Mouse (Mus musculus) liver, embryonic 13.5 days (tissue): ENCODE measurements at regions not wholly inside any gene's neighbourhood (a gene's known extent, or its start where the extent isn't known, plus 50 kb on each side); places are given as distances from the start of the nearest gene placed in this dataset.
"Not testable (repeated sequence)": the region's sequence is repeated elsewhere in the genome, so short reads cannot be mapped to it uniquely, and the experiment has no call there.

Experiments
- ATAC-seq: fragments of 200-750 bp; cut with Nextera tagmentation; 2 replicates; pipeline ENCODE4 v1.8.0; 2017; ENCODE audit warnings: low read depth, mild to moderate bottlenecking, moderate number of reproducible peaks, moderate library complexity
- DNase-seq: peaks from one replicate; pipeline ENCODE4 v3.0.0; 2022
- H3K27ac ChIP-seq: fragments of 300-500 bp; sonication (generic); 2 replicates; pipeline ENCODE4 v1.5.1; 2015; ENCODE audit warnings: moderate library complexity, mild to moderate bottlenecking, inconsistent platforms
- H3K27me3 ChIP-seq: fragments of 300-500 bp; sonication (generic); 2 replicates; pipeline ENCODE4 v1.6.1; 2015; ENCODE audit warnings: mild to moderate bottlenecking, inconsistent platforms
- H3K36me3 ChIP-seq: fragments of 300-500 bp; sonication (generic); 2 replicates; pipeline ENCODE4 v1.6.1; 2015; ENCODE audit warnings: mild to moderate bottlenecking, inconsistent platforms
- H3K4me1 ChIP-seq: fragments of 300-500 bp; sonication (generic); replicated peaks from 2 replicates; pipeline ENCODE4 v1.6.1; 2015; ENCODE audit warnings: inconsistent platforms
- H3K4me2 ChIP-seq: fragments of 300-500 bp; sonication (generic); 2 replicates; pipeline ENCODE4 v1.6.1; 2015; ENCODE audit warnings: inconsistent platforms, mild to moderate bottlenecking, moderate library complexity
- H3K4me3 ChIP-seq: fragments of 300-500 bp; sonication (generic); replicated peaks from 2 replicates; pipeline ENCODE4 v1.5.1; 2015; ENCODE audit warnings: mild to moderate bottlenecking, inconsistent platforms
- H3K9ac ChIP-seq: fragments of 300-500 bp; sonication (generic); 2 replicates; pipeline ENCODE4 v1.6.1; 2015; ENCODE audit warnings: mild to moderate bottlenecking, inconsistent platforms
- H3K9me3 ChIP-seq: fragments of 300-500 bp; sonication (generic); replicated peaks from 2 replicates; pipeline ENCODE4 v1.6.1; 2016; ENCODE audit warnings: inconsistent platforms
- WGBS: fragments of 180-500 bp; shearing (Covaris S2); methylation state at CpG from one replicate; pipeline ENCODE4 v1.1.7; 2015; ENCODE audit not compliant: insufficient replicate concordance; 5-methylcytosine and 5-hydroxymethylcytosine counted together

- Histone ChIP-seq H3K4me1 (no peaks in the 10 kb centered on the region), H3K4me2 (no peak overlapping the region), H3K27ac (no peak overlapping the region), H3K9ac (no peak overlapping the region), H3K4me3 (no peak overlapping the region), H3K27me3 (no peaks in the 10 kb centered on the region), H3K36me3 (no peaks in the 10 kb centered on the region), H3K9me3 (no peaks in the 10 kb centered on the region)
- 50% methylated on average over 7 of the region's 7 CpGs for WGBS
- no peak for DNase-seq
- ATAC-seq: no peak
Observed at GRCm38 (mm10) chr16:76958597-76959392, 54.7 kb upstream of the Usp25 start.

GRCm38 (mm10) chr16:76957491-76957890 is 56.0 kb upstream of the Usp25 start:
- Histone ChIP-seq H3K27ac (no peak overlapping the region), H3K4me2 (no peak overlapping the region), H3K9me3 (no peaks in the 10 kb centered on the region), H3K9ac (no peak overlapping the region), H3K36me3 (no peaks in the 10 kb centered on the region), H3K27me3 (no peaks in the 10 kb centered on the region), H3K4me1 (no peaks in the 10 kb centered on the region), H3K4me3 (no peak overlapping the region)
- DNase-seq: no peak
- 63% methylated on average over 3 of the region's 3 CpGs for WGBS
- no peak for ATAC-seq

GRCm38 (mm10) chr16:76957090-76957489 is 56.4 kb upstream of the Usp25 start:
- ATAC-seq (no peak), DNase-seq (no peak)
- H3K4me2 ChIP-seq: no peak overlapping the region
- H3K27me3 ChIP-seq: no peaks in the 10 kb centered on the region
- 69% methylated on average over 7 of the region's 7 CpGs for WGBS
- H3K9me3 ChIP-seq: no peaks in the 10 kb centered on the region
- no peak overlapping the region for H3K27ac ChIP-seq
- H3K4me3 ChIP-seq: no peak overlapping the region
- H3K9ac ChIP-seq: no peak overlapping the region
- H3K36me3 ChIP-seq: no peaks in the 10 kb centered on the region
- no peaks in the 10 kb centered on the region for H3K4me1 ChIP-seq

- no peak overlapping the region for H3K9ac ChIP-seq
- H3K4me3 ChIP-seq: no peak overlapping the region
- 70% methylated on average over 10 of the region's 10 CpGs for WGBS
- no peak overlapping the region for H3K4me2 ChIP-seq
- H3K4me1 ChIP-seq: no peaks in the 10 kb centered on the region
- no peaks in the 10 kb centered on the region for H3K27me3 ChIP-seq
- H3K9me3 ChIP-seq: no peaks in the 10 kb centered on the region
- no peak for ATAC-seq
- DNase-seq: no peak
- H3K27ac ChIP-seq: no peak overlapping the region
- H3K36me3 ChIP-seq: no peaks in the 10 kb centered on the region
Observed at GRCm38 (mm10) chr16:76950836-76951486, 62.5 kb upstream of the Usp25 start.

GRCm38 (mm10) chr16:76947011-76947410 is 66.5 kb upstream of the Usp25 start:
- 62% methylated on average over 5 of the region's 5 CpGs for WGBS
- no peak for ATAC-seq
- DNase-seq: no peak
- Histone ChIP-seq H3K4me1 (no peaks in the 10 kb centered on the region), H3K4me3 (no peak overlapping the region), H3K9me3 (no peaks in the 10 kb centered on the region), H3K9ac (no peak overlapping the region), H3K4me2 (no peak overlapping the region), H3K27ac (no peak overlapping the region), H3K36me3 (no peaks in the 10 kb centered on the region), H3K27me3 (no peaks in the 10 kb centered on the region)

GRCm38 (mm10) chr16:76938128-76938527 is 75.4 kb upstream of the Usp25 start:
- no peak for ATAC-seq
- Histone ChIP-seq H3K27me3 (no peaks in the 10 kb centered on the region), H3K4me2 (no peak overlapping the region), H3K9ac (no peak overlapping the region), H3K4me1 (no peaks in the 10 kb centered on the region), H3K36me3 (no peaks in the 10 kb centered on the region), H3K4me3 (no peak overlapping the region), H3K9me3 (no peaks in the 10 kb centered on the region), H3K27ac (no peak overlapping the region)
- DNase-seq: no peak
- 66% methylated on average over 2 of the region's 2 CpGs for WGBS

- Histone ChIP-seq H3K4me1 (no peaks in the 10 kb centered on the region), H3K4me3 (no peak overlapping the region), H3K9ac (no peak overlapping the region), H3K36me3 (no peaks in the 10 kb centered on the region), H3K4me2 (no peak overlapping the region), H3K9me3 (no peaks in the 10 kb centered on the region), H3K27me3 (no peaks in the 10 kb centered on the region), H3K27ac (no peak overlapping the region)
- WGBS: 71% methylated on average over 6 of the region's 6 CpGs
- ATAC-seq (no peak), DNase-seq (no peak)
Observed at GRCm38 (mm10) chr16:76927901-76928300, 85.6 kb upstream of the Usp25 start.

GRCm38 (mm10) chr16:76920137-76920536 is 93.4 kb upstream of the Usp25 start:
- 77% methylated on average over 11 of the region's 11 CpGs for WGBS
- H3K4me3 ChIP-seq, H3K4me2 ChIP-seq, H3K9me3 ChIP-seq, H3K27ac ChIP-seq, ATAC-seq, DNase-seq, H3K27me3 ChIP-seq, H3K36me3 ChIP-seq, H3K9ac ChIP-seq, H3K4me1 ChIP-seq: not testable (repeated sequence)

- no peak for DNase-seq
- no peak overlapping the region for H3K4me3 ChIP-seq
- no peaks in the 10 kb centered on the region for H3K4me1 ChIP-seq
- WGBS: 43% methylated on average over 2 of the region's 2 CpGs
- no peaks in the 10 kb centered on the region for H3K9me3 ChIP-seq
- no peaks in the 10 kb centered on the region for H3K36me3 ChIP-seq
- no peak for ATAC-seq
- H3K4me2 ChIP-seq: no peak overlapping the region
- no peaks in the 10 kb centered on the region for H3K27me3 ChIP-seq
- H3K9ac ChIP-seq: no peak overlapping the region
- no peak overlapping the region for H3K27ac ChIP-seq
Observed at GRCm38 (mm10) chr16:76918598-76918997, 94.9 kb upstream of the Usp25 start.

GRCm38 (mm10) chr16:76914311-76914710 is 99.2 kb upstream of the Usp25 start:
- Histone ChIP-seq H3K27ac (no peak overlapping the region), H3K4me3 (no peak overlapping the region), H3K27me3 (no peaks in the 10 kb centered on the region), H3K9ac (no peak overlapping the region), H3K4me1 (no peaks in the 10 kb centered on the region), H3K9me3 (no peaks in the 10 kb centered on the region), H3K36me3 (no peaks in the 10 kb centered on the region), H3K4me2 (no peak overlapping the region)
- 38% methylated on average over 1 of the region's 1 CpGs for WGBS
- DNase-seq (no peak), ATAC-seq (no peak)

- no peaks in the 10 kb centered on the region for H3K27me3 ChIP-seq
- no peak for ATAC-seq
- H3K36me3 ChIP-seq: no peaks in the 10 kb centered on the region
- no peak overlapping the region for H3K4me3 ChIP-seq
- H3K9ac ChIP-seq: no peak overlapping the region
- no peak for DNase-seq
- no peak overlapping the region for H3K27ac ChIP-seq
- H3K4me2 ChIP-seq: no peak overlapping the region
- no peaks in the 10 kb centered on the region for H3K9me3 ChIP-seq
- WGBS: 71% methylated on average over 11 of the region's 11 CpGs
- no peaks in the 10 kb centered on the region for H3K4me1 ChIP-seq
Observed at GRCm38 (mm10) chr16:76905205-76905996, 108.1 kb upstream of the Usp25 start.
